Mouse (Mus musculus): Measurements from ENCODE around the gene Dock6.
A peak's percentile ranks its signal among the peaks of the same experiment; 100 is the strongest.
"Not testable (repeated sequence)": the region's sequence is repeated elsewhere in the genome, so short reads cannot be mapped to it uniquely, and the experiment has no call there.

The Dock6 gene

GRCm38 (mm10) chr9:21781657-21782468, 70.6 kb downstream of the Dock6 start:
- DNase-seq (ENCODE audit: low spot score in 2 of 2): peak; percentile 44 to 57

DNA sequence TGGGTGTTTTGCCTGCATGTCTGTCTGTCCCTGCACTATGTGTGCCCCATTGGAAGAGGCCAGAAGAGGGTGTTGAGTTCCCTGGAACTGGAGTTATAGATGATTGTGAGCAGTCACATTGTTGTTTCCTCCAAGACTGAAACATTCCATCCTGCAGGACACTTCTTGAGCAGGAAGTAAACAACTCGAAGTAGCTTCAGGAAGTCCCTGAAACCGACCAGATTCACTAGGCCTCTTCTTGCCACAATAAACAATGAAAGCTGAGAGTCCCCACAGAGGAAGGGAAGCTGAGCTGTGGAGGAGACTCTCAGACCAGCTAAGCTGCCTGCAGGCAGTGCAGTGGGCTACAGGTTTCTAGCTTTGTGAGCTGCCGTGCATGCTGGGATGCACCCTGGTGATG, 74.7 kb downstream of the Dock6 start:
- no peak for DNase-seq (ENCODE audit: low spot score in 2 of 2)

DNA sequence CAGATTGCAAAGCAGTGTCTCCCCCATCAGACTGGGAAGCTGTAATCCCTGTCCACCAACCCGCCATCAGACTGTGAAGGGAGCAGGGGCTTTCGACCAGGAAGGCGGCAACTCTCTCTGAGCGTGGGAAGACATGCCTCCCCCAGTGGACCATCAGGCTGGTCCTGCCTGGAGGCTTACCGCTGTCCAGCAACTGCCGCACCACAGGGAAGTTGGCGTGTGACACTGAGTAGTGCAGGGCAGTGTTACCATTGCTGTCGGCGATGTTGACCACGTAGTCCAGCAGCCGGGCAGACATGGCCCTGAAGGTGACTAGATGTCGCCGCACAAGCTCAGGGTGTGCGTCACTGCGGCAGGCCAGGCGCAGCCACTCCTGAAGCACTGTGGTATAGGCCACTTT, 78.1 kb downstream of the Dock6 start:
- no peak for DNase-seq (ENCODE audit: low spot score in 2 of 2)

- DNase-seq (ENCODE audit: low spot score in 2 of 2): not testable (repeated sequence)
Observed at GRCm38 (mm10) chr9:21773396-21773795, 79.0 kb downstream of the Dock6 start.

DNA sequence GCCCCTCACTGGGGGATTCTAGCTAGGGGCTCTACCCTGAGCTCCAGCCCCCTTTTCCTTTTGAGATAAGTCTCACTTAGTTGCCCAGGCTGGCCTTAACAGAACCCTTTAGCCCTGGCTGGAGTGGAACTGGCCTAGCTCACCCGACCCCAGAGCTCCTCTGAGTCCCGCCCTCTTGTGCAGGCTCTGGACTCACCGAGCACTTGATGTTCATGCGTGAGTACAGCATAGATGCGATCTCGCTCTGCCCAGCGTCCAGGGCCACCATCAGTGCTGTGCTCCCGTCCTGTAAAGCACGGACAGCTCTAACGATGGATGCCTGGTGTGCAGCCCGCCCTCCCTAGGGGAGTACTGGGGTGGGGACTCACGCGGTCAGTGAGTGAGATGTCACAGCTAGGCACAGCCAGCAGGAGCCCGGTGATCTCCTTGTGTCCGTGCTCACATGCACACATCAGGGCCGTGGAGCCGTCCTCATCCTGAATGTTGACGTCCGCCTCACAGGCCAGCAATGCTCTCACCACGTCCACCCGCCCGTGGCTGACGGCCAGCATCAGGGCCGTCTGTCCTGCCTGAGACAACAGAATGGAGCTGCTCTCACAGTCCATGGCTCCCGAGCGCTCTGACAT, 82.8 kb downstream of the Dock6 start:
- DNase-seq (ENCODE audit: low spot score in 2 of 2): peak; percentile 66 to 70

- DNase-seq (ENCODE audit: low spot score in 2 of 2): peak; percentile 67 to 70
Observed at GRCm38 (mm10) chr9:21768511-21769411, 83.7 kb downstream of the Dock6 start.

DNA sequence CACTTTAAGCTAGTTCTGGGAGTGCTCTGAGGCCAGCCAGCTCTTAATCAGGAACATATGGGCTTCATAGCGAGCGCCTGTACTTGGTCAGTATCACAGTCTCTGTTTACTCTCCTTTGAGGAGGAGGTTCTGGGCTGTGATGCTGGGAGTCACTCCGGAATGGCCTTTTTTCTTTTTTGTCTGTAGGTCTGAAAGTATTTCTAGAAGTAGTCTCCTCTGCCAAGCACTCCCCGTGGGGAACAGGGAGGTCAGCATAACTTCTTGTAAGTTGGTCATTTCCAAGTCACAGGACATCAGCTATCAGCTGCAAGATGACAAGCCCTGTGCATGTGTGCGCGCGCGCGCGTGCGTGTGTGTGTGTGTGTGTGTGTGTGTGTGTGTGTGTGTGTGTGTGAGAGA, 84.5 kb downstream of the Dock6 start:
- peak; percentile 81 to 82 for DNase-seq (ENCODE audit: low spot score in 2 of 2)

- DNase-seq (ENCODE audit: low spot score in 2 of 2): no peak
Observed at GRCm38 (mm10) chr9:21764084-21764999, 88.1 kb downstream of the Dock6 start.

- DNase-seq (ENCODE audit: low spot score in 2 of 2): peak; percentile 54 to 63
Observed at GRCm38 (mm10) chr9:21762135-21762534, 90.3 kb downstream of the Dock6 start.

GRCm38 (mm10) chr9:21760155-21761088, 92.0 kb downstream of the Dock6 start, which contains the start of gene Spc24:
Gene Spc24 (minus strand): TSS chr9:21760303.
- peak; percentile 95 for DNase-seq (ENCODE audit: low spot score in 2 of 2)

DNA sequence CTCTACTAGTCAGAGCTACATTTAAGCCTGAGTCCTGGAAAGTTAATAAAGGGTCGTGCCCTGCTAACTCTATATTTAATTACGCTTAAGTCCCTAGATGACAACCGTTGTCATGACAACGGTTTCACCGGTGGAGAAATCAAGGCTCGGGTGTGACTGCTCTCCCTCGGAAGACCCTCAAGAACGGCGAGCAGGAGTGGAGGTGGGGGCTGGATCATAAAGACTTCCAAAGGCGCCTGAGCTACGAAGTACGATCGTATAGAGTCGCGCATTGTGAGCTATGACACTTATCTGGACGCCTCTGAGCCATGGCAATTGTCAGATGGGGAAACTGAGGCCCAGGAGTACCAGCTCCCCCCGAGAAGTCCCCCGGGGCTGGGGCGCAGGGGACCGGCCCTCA, 92.7 kb downstream of the Dock6 start:
- DNase-seq (ENCODE audit: low spot score in 2 of 2): no peak

DNA sequence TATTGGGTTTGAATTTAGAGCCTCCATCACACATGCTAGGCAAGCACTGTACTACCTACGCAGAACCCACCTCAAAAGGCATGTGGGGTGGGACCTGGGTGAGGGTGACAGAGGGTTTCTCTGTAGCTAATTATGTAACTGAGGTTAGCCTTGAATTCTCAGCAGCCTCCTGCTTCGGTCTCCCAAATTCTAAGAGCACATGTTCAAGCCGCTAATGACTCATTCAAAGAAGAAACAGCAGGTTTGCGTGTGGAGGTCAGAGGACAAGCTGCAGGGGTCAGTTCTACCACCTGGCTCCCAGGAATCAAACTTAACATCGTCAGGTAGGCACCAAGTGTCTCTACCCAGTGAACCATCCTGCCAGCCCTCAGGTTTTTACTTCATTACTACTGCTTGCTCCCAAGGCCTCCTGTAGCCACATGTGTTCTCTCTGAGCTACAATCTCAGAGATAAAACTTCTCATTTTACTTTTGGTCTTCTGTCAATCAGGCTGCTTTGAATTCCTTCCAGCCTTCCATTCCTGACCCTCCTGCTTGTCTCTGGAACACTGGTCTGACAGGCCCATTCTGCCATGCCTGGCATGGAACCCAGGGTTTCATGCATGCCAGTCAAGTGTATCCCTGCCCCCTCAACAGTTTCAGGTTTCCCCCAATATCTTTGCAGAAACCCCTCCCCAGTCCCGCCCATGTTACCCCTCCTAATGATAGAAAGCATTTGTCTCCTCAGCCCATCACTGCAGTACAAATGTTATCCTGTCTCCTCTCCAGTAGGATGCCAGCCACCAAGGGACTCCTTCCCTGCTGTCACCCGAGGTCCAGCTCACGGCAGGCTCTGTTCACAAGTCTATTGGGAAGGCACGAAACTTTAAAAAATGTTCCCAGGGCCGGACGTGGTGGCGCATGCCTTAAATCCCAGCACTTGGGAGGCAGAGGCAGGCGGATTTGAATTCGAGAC, 93.6 kb downstream of the Dock6 start:
- DNase-seq (ENCODE audit: low spot score in 2 of 2): no peak

- peak; percentile 52 to 53 for DNase-seq (ENCODE audit: low spot score in 2 of 2)
Observed at GRCm38 (mm10) chr9:21754516-21755321, 97.7 kb downstream of the Dock6 start.

DNA sequence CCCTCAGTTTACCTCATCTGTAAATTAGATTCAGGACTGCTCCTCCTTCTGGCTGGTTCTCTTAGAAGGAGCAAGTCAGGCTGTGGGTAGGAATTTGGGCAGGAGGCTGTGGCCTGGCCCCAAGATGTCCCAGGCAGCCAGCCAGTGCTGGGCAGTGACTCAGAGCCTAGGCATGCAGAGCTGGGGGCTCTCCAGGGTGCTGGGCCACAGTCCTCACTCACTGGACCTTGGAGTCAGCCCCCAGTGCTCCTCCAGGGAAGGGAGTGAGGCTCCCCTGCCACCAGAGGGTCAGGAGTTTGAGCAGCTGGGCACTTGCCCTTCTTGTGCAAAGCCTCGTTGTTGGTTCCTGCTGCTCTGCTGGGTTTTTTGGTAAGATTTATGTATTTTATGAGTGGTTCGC, 98.4 kb downstream of the Dock6 start:
- peak; percentile 72 to 89 for DNase-seq (ENCODE audit: low spot score in 2 of 2)

DNA sequence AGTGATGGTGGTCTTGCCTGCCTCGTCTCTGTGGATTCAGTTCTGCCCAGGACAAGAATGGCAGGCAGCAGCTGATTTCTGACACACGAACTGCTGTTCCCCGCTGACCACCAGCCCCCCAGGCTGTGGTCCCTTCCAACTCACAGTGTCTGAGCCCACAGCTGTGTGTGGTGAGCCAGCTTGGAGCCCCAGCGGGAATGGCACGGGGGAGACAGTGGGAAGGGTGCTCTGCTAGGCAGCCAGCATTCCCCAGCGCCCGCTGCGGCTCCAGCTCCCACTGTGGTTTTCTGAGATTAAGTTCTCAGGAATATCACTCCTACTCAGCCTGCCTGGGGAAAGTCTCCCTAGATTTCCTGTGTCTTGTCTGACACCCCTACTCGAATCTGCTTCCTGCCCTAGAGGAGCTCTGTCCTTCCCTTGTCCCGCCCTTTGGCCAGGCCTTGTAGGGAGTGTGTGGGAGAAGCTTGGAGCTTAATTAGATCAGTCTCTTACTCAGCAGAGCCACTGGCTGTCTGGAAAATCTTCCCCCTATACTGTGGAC, 100.1 kb downstream of the Dock6 start:
- peak; percentile 73 to 81 for DNase-seq (ENCODE audit: low spot score in 2 of 2)

DNA sequence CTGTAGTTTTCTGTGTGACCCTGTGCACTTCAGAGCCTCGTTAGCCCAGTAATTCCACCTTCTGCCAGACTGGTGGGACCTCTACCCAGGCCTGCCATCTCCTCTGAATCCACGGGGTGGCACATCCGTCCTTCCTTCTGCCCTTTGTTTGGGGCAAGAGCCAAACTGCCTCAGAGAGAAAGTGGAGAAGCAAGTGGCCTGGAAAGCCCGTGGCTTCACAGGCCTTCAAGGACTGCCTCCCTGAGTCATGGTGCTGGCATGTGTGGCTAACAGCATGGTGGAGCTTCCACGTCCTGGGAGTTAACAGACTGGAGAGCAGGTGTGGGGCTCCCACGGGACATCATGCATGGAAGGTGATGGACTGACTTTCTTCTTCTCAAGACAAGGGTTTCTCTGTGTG, 101.1 kb downstream of the Dock6 start:
- DNase-seq (ENCODE audit: low spot score in 2 of 2): peak; percentile 30 to 58

DNA sequence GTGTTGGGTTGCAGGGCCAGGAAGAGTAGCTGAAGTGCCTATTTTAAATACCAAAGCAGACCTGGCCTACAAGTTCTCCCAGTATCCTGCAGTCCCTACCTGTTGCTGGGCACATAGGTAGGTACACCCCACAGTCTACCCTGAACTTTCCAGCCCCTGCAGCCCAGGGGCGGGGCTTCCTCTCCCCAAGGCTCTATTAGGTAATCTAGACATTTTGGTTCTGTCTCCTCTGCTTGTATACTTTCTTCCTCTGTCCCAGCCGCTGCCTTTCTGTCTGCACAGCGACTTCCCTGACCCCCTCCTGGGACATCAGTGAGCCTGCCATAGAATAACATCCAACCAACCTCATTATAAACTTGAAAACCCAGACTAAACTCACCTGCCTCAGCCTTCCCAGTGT, 102.1 kb downstream of the Dock6 start:
- no peak for DNase-seq (ENCODE audit: low spot score in 2 of 2)
